Mouse (Mus musculus): ENCODE data around the gene Krcc1.

- TF ChIP-seq GATA1 (IDR thresholded peaks at IDR 0.05; ENCODE audit: borderline replicate concordance, low read length) (no peak), CTCF (IDR thresholded peaks at IDR 0.05; ENCODE audit: low read depth, low read length) (no peak), POLR2AphosphoS5 (IDR thresholded peaks at IDR 0.05; ENCODE audit: insufficient replicate concordance, low read depth, low read length) (no peak), GATA2 (IDR thresholded peaks at IDR 0.05; ENCODE audit: borderline replicate concordance, low read depth, low read length) (no peak), TAL1 (conservative IDR thresholded peaks at IDR 0.05; ENCODE audit: low read depth, low read length) (no peak)
Measured at GRCm38 (mm10) chr6:71272316-71272741, 852 bp downstream of the Krcc1 start.

Measured in G1E (cell line).